Mouse (Mus musculus) gastrocnemius, postnatal 10 days (tissue): ENCODE results near the gene Mfsd5. TPM values are rescaled to one million over a fixed set of nuclear protein-coding genes. Genes with fewer than 3 reads are reported as not detected.

ENCODE experiments used
- DNase-seq: peaks from one replicate; pipeline ENCODE4 v3.0.0; 2021; ENCODE audit warnings: mixed read lengths
- long read RNA-seq, 2 experiments: library from polyadenylated mRNA; stranded (forward); transcript quantifications; one replicate each; pipeline ENCODE4 v2.0.0; 2021
- total RNA-seq, 2 experiments: library from RNA; stranded (reverse); gene quantifications; 2 replicates each; pipeline ENCODE4 v1.2.3; 2021

Mfsd5 gene
- 10 to 100 TPM; 16.1 to 17.6 TPM for total RNA-seq
- long read RNA-seq, experiment 1, transcript Mfsd5-201 (2 exons, 1,754 nt): major isoform, 33 of 46 reads
- long read RNA-seq, experiment 1, partial matches to known transcripts: 0 of 46 reads
- long read RNA-seq, experiment 1, other reads (novel, unspliced or antisense): 13 of 46 reads
- long read RNA-seq, experiment 2, transcript Mfsd5-201 (2 exons, 1,754 nt): major isoform, 32 of 40 reads
- long read RNA-seq, experiment 2, partial matches to known transcripts: 0 of 40 reads
- long read RNA-seq, experiment 2, other reads (novel, unspliced or antisense): 8 of 40 reads

DNA sequence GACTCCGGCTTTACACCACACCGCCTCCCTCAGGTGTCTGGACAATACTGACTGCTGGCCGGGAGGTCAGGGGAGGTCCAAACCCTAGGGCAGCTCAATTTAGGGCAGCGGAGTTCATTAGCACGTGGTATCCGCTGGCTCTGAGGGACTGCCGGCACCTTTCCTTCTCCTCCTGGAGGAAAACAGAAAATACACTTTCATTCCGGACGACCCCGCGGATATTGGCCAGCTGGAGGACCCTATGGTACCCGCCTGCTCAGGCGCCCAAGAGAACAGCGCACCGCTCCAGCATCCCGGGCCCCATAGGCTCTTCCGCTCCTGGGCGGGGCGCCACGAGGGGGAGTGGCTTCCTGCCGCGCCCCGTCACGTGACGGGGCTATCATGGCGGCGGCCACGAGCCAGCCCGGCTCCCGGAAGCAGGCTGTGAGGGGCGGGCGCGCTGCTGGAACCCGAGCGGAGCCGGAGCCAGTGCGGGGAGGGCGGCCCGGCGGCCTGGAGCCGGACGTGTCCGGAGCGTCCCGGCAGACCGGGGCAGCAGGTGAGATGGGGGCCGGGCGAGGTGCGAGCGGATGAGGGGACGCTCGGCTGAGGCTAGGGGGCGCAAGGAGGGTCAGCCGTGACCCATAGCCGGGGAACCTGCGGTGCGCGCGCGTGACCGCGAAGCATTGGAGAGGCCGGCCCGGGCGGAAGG lies at the start of gene Mfsd5:
TSS of gene Mfsd5 (plus strand) at position 363 of the 691 bp plus-strand sequence.
- peak; percentile 94 for DNase-seq

DNA sequence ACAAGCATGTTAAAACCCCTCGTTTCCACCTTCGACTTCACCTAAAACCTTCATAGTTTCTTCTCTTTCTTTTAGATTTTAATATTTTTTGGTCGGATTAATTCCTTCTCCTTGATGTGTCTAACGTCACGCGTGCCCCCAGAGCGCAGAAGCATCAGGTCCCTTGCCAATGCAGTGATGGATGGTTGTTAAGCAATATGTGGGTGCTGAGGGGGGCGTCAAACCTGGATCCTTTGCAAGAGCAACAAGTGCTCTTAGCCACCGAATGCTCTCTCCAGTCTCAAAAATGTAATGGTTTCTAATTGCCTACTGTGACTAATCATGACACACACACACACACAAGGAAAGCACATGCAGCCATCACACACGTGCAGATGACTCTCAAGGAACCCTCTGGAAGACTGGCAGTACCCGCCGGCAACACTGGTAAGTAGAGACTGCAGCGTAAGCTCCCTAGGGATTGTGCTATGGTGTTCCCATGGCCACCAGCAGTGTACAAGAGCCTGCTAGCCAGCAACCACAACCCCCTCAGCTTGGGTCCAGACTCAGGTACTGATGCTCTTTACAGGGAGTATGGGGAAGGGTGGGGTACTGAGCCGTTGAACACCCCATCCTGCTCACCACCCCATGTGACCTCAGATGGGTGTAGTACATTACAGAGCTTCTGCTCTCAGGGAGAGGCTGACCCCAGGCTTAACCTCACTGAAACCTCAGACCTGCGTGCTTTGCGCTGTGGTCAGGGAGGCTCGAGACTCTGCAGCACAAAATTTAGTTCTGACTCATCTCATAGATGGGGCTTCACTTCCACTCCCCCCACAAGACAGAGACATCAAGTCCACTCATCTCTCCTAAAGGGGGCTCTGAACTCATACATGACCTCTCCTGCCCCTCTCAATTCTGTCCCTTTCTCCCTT lies 48.6 kb upstream of the Mfsd5 start:
- no peak for DNase-seq

DNA sequence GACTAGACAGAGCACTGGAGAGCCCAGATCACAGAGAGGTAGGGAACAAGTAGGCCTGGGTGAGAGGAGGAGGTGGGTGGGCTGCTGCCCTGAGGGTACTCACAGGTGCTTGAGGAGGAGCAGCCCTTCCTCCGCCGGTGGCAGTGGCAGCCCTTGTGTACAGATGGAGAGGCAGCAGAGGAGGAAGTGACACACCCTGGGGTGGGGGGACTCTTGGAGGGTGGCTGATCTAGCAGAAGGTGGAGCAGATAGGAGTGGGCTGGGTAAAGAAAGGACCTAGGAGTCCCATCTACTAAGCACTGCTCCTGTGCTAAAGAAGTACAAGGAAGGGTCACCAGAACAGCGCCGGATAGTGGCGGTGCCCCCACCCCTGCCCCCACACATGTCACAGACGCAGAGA lies 47.5 kb upstream of the Mfsd5 start, which contains the start of gene Itgb7:
TSS of gene Itgb7 (minus strand) at position 197 of the 400 bp plus-strand sequence.
- no peak for DNase-seq

DNA sequence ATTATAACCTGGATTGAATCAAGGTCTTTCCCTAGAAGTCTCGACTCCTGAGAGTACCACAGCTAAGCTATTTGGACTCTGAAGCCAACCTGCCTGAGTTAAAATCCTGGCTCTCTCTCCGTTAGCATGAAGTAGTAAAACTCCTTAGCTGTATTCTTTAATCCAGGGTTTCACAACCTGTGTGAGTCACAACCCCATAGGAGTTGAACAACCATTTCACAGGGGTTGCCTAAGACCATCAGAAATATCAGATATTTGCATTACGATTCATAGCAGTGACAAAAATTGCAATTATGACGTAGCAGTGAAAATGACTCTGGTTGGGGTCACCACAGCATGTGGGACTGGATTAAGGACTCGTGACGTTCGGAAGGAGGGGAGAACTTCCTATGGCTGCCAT lies 46.5 kb upstream of the Mfsd5 start:
- no peak for DNase-seq

DNA sequence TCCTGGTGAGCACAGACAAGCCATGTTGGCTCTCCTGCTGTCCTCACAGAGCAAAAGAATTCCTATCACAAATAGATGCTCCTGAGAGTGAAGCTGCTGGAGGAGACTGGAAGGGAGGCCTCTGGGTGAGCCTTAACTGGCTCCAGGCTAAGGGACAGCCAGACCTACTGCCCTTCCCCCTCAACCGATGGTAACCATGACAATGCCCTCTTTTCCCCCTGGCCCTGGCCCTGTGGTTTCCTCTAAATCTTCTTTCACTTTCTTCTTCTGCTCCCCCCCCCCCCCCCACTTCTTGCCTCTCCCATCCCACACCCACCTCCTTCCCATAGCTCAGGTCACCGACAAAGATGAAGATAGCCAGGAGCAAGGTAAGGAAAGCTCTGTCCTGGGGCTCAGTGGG lies 45.4 kb upstream of the Mfsd5 start:
- no peak for DNase-seq

DNA sequence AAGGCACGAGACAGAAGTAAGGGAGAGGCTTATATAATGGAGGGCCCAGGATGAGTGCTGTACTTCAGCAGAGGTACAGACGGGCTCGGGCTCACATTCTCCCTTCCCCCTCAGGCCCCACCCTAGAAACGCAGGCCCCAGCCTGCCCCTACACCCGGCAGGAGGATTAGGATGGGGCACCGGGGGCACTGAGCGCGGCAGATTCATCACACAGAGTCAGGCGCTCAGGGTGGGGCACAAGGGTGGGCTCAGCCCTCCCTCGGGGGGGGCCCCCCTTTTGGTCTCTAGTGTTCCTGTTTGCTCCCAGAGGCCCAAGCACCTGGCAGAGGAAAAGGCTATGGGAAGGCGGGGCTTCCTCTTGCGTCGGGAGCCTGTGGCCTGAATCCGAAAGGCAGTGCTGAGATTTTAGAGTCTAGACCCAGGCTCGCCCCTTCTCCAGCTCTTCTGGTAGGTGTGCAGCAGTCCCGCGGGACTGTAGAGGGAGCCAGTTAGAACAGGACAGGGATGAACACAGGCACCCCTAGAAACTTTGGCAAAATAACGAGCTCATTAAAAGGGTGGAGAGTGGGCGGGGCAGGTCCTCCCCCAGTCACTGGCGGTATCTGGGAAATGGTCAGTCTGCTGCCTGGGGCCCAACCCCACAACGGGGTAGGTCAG lies 43.8 kb upstream of the Mfsd5 start:
- DNase-seq: no peak

DNA sequence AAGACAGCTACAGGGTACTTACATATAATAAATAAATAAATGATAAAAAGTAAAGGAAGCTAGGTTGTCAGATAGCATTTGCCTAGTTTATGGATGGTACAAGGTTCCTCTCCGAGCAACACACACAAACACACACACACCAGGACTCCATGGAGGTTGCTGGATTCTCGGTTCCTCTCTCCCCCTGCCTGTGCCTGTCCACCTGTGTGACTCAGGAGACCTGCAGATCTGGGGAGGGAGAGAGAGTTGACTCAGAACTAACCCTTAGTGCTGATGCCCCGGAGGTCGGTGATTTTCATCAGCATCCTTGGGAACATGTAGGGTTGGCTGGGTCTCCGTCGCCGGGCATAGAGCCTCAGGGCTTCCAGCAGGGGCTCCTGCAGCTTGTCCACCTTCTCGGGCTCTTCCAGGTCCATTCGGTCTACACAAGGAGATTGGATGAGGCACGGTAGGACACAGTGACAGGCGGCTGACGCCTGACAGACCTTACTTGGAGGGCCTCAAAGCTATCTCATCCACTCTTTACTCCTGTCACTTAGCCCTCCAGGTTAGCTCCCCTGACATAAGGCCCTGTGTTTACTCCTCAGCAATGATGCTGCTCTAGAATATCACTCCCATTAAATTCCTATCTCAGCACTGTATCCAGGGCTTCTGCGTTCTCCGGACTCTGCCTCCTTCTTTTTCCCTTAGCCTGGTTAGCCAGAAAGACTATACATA lies 40.6 kb upstream of the Mfsd5 start:
- no peak for DNase-seq

DNA sequence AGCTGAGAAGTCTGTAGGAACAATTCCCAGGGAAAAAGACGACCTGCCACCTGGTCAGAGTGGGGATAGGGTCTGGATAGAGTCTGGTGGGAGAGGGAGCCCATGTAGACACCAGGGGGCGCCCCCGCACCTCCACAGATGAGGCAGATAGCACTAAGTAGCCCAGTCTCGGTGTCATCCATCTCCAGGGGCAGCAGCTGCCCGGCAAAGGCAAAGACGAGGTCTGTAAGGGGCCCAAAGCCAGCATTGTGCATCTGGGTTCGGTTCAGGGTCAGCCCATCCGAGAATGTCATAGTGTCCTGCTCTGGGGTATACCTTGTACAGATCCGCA lies 40.0 kb upstream of the Mfsd5 start:
- DNase-seq: peak; percentile 90

DNA sequence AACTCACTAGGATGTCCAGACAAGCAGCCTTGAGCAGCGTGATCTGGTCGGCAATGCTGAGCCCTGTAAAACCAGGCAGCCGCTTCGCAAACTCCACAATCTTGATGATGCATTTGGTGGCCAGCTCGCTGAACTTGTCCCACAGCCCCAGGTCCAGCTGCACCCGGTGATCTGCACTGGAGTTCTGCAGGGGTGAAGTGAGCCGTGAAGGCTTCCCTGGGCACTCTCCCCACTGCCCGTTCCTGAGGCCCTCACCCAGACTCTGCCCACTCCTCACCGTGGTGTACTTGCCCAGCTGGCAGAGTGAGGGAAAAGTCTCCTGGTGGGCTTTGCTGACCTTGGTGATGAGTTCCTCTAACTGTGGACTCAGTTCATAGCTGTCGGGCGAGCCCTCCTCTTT lies 39.4 kb upstream of the Mfsd5 start:
- DNase-seq: no peak

DNA sequence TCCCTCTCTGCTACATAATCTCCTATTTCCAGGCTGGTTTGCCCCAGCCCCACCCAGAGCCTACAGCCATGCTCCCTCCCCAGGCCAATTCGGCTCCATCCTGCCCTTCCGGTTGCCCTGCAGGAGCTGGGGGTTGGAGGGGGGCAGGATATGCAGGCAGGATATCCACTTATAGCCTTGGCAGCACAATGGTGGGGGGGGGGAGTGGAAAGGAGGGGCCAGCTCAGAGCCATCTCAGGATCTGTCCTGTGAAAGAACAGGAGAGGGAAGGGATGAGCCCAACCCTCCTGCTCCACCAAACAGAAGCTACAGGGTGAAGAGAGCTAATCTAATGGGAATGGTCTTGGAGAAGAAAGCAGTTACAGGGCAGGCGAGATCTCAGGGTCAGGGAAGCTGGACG lies 38.6 kb upstream of the Mfsd5 start:
- no peak for DNase-seq

DNA sequence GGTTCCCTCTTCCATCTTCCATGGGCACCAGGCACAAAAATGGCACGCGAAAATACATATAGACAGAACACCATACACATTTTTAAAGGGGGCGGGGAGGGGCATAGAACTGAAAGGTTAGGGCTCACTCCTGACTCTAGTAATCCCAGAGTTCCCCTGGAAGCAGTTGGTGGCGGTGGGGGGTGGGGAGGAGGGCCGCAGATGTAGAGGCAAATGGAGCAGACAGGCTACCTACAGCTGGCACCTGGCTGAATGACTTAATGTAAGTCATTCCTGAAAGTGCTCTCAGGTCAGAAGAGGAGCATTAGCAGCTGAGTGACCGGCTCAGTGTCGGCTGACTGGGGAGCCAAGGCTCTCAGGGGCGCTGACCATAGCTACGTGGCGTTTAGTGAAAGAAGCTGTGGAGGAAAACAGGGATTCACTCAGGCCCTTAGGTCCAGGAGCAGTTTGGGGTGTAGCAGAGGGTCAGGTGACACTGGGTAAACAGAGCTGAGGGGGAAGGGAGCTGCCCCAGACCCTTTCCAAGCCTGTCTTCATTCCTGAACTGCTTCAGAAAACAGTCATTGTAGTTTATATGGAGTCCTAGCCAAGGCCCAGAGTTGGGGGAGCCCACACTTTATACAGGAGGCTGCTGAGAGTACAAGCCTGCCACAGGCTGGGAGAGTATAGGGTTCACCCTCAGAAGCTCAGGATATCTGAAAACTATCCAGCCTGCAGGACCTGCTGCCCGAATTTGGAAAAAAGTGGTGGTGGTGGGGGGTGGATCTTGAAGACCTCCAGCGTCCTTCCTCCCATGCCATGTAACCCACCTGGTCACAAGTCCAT lies 36.6 kb upstream of the Mfsd5 start:
- no peak for DNase-seq

DNA sequence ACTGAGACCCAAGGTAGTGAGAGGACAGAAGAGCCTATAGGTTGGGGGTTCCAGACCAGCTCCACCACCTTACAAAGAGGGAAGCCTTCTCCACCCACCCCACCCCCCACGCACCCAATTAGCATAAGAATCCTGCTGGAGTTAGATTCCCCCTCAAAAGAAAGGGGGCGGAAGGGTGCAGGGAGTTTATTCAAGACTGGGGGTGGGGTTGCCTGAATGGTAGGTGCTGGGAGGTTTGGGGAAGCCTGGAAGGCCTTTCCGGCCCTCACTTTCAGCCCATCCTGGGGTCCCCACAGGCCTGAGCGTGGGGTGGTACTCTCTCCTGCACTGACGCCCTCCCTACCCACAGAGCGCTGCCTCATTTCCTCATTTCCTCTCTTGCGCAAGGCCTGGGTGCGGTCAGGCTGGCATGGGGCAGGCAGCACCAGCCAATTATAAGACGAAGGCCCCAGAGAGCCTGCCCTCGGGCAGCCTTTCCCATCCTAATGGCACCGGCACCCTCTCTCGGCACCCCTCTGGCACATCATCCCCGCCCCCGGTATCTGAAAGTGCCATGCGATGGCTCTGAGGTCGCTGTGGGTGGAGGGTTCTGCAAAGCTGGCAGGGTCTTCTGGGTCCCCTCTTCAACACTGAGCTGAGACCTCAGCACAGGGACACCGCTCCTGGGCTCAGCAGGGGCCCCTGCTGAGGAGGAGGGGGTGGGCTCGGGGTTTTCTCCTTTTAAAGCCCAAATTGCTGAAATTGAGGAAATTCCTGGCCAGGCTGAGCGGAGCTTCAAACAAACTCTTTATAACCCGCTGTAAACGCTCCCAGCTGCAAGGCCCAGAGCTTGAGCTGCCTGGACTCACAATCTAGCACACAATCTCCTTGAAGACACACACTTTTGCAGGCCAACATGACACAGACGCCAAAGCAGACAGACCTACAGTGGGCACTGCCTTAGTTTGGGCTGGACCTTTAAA lies 35.7 kb upstream of the Mfsd5 start:
- DNase-seq: no peak

DNA sequence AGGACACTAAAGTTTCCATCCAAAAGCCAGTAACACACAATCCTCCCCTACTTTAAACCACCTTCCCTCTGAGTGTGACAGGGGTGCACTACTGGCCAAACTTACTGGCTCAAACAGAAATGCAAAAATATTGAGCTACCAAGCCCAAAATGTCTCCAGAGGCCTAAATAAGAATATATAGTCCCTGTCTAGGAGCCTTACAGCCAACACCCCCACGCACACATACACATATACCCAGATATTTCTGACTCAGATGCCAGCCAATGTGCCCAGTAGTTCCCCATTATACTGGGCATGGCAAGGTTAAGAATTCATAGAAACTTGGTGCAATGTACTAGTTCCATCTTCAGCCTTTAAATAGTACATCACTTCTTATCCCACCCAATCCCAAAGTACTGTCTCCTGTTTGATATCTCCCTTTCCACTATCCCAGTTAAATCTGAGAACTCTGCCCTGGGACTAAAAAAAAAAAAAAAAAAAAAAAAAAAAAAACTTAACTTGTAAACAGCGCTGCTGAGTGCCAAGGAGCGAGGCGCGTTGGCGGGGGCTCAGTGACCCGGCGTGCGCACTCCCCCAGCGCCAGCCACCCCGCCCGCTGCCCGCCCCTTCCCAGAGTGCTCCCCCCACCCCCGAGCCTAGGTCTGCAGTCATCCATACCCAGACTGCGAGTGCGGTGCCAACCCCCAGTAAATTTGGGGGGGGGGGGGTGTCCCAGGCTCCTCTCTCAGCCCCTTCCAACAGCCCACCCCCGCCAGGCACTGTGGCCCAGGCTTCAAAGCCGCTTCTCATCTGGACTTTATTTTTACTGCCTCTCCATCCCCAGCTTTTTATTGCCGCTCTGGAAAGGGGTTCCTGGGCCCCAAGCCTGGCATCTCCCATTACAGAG lies 34.7 kb upstream of the Mfsd5 start:
- DNase-seq: peak; percentile 55

DNA sequence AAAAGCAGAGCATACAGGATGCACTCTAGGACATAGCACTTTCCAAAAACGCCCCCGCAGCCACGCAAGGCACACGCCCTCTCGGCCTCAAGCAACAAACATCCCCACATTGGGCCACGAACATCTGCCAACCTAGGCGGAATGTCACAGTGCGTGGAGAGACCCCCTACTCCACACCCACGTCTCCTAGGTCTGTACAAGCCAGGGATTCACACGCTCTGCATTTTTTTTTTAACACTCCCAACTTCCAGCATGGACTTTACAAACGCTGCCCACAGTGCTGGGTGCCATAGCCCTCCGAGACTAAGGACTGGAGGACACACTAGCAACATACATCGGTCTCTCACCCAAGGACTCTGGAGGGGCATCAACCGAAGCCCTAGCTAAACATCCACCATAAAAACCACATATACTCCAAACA lies 33.8 kb upstream of the Mfsd5 start:
- DNase-seq: peak; percentile 25

DNA sequence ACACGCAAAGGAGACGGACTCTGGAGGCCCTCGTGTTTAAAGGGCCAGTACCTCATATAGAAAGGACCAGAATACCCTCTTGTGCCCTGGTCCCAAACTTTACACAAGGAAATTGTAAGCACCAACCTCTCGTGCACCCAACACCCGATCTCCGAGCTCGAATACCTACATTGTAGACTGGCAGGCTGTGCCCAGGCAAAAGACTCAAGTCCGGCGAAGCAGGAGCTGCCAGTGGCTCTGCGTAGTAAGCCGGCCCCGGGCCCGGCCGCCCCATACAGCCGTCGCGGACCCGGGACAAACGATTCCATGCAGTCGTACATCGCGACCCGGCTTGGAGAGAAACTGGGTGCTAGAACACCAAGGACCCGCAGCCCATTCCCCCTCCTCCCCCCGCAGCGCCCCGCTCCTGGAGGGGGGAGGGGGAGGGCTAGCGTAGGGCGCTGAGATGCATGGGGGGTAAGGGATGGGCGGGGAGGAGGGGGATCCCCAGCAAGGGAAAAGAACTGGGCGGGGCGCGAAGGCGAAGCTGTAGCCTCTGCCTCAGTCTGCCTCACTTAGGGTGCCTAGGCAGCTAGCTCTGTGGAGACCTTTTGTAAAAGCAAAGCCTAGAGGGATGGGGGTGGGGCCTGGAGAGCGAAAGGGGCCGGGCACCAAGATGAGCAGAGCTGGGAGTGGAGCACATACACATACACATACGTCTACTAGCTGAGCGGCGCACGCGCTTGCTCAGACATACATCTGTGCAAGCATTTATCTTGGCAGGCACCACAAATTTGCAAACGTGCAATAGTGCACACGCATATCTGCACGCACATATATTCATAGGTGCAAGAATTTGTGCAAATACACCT lies 33.1 kb upstream of the Mfsd5 start:
- DNase-seq: peak; percentile 63

DNA sequence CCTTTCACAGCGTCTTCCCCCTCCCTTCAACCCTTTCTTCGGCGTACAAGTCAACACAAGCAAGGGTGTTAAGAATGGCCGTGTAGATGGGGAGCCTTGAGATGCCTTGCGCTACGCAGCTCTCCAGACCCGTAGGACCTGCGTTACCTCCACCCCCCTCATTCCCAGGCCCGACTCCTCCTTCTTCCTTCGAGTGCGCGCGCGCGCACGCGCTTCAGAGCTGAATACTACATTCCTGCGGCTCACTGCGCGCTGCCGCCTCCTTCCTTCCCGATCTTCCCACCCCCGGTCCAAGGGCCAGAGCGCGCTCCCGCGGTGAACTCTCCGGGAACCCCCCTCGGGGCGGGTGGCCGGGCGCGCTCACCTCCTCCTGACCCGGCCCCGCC lies 32.4 kb upstream of the Mfsd5 start:
- peak; percentile 94 for DNase-seq
